Mouse (Mus musculus): ENCODE data around the gene Rb1. TPM values are rescaled to one million over a fixed set of nuclear protein-coding genes. Genes with fewer than 3 reads are reported as not detected.
A peak's percentile ranks its signal among the peaks of the same experiment; 100 is the strongest.

The Rb1 gene
- total and polyA plus RNA-seq, 2 experiments from 2014 or later, result 18.1 to 23.9 TPM

DNA sequence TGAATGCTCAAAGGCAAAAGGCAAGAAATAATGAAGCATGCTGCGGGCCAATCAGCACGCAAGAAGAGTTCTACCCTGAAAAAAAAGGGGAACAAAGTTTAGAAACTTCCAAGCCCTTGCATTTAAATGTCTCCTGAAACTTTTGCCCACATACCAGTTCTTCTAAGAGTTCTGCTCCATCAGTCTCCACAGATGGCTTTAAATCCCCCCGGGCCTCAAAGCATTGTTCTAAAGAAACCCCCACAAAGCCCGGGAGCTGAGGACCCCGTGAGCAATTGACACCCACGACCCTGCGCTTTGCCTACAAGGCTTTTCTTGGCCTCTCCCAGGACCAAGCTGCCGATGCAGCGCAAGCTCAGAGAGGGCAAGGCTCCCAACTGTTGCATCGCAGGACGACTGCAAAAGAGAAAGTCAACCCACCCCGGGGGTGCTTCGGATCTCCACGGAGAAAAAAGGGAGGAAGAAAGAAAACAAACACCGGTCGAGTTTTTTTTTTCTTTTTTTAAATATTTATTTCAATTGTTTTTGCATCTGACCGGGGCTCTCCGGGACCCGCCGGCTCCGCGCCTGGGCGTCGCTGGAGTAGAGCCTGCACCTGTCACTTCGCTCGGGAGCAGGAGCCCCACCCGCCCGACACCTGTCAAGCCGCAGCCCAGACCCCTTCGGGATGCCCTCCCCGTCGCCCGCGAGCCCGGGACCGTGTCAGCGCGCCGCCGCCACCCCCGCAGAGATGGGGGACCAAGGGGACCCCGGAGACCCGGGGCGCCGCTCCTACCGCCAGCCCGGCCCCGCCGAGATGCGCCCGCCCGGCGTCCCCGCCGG is 777 bp downstream of the Rb1 start:
- no peaks in the 10 kb centered on the region for H3K4me1 ChIP-seq (ENCODE audit: insufficient read depth, low read length)
- DNase-seq (ENCODE audit: low spot score), result peak; percentile 46
- H3K27me3 ChIP-seq (ENCODE audit: insufficient read depth, low read length), result no peaks in the 10 kb centered on the region
- H3K4me3 ChIP-seq (ENCODE audit: low read length), result peak overlapping the region; percentile 97
- H3K27ac ChIP-seq, result peak overlapping the region; percentile 94
- no peak for TF ChIP-seq CTCF (IDR thresholded peaks at IDR 0.05; ENCODE audit: low read depth)
- no peaks in the 10 kb centered on the region for H3K9me3 ChIP-seq (ENCODE audit: low read length)
- peak; percentile 59 for ATAC-seq
- 2% methylated on average over 53 of the region's 55 CpGs for WGBS
- H3K9ac ChIP-seq (replicated peaks; ENCODE audit: low read length), result peak overlapping the region; percentile 90
- no peaks in the 10 kb centered on the region for H3K36me3 ChIP-seq (ENCODE audit: insufficient read depth, low read length)
- H3K4me2 ChIP-seq (ENCODE audit: low read depth, low read length), result peak overlapping the region; percentile 77

DNA sequence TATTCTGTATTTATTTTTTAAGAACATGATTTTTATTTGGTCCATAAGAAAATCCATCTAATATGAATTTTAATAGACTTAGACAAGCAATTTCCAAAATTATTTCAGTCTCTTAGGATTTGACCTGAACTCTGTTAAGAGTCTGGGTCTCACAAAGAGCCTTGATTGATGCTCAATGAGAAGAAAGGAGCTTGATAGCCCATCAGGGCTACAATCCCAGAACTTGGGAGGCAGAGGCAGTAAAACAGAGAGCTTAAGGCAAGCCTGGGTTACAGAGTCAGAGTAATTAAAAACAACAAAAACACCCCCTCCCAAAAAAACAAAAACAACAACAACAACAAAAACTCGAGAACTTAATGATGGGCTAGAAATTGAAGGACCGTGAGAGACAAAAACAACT is 1.7 kb downstream of the Rb1 start:
- TF ChIP-seq CTCF (IDR thresholded peaks at IDR 0.05; ENCODE audit: low read depth), result no peak
- no peaks in the 10 kb centered on the region for H3K9me3 ChIP-seq (ENCODE audit: low read length)
- WGBS, result 47% methylated on average over 2 of the region's 2 CpGs
- no peak overlapping the region for H3K4me3 ChIP-seq (ENCODE audit: low read length)
- no peak overlapping the region for H3K27ac ChIP-seq
- DNase-seq (ENCODE audit: low spot score) (no peak), ATAC-seq (no peak)
- no peaks in the 10 kb centered on the region for H3K27me3 ChIP-seq (ENCODE audit: insufficient read depth, low read length)
- H3K36me3 ChIP-seq (ENCODE audit: insufficient read depth, low read length), result no peaks in the 10 kb centered on the region; the same call in 1 of the 2 replicates
- no peak overlapping the region for H3K9ac ChIP-seq (replicated peaks; ENCODE audit: low read length)
- H3K4me2 ChIP-seq (ENCODE audit: low read depth, low read length), result peak overlapping the region; percentile 77
- H3K4me1 ChIP-seq (ENCODE audit: insufficient read depth, low read length), result no peaks in the 10 kb centered on the region

DNA sequence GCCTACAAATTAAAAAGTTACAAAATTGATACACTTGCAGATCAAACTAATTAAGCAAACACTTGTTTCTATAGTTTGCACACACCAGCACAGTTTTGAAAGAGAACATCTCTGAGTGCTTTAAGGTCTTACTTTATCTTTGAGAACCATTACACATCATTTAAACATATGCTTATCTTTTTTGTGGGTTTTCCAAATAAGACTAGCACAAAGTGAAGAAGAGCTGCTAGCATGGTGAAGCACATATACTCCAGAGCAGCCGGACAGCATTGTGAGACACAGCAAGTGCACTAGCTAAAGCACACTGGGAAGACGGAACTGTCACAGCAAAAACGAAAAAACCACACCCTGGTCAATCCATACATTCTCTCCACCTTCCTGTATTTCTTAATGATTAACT is 3.5 kb downstream of the Rb1 start:
- DNase-seq (ENCODE audit: low spot score) (no peak), ATAC-seq (no peak)
- no peak for TF ChIP-seq CTCF (IDR thresholded peaks at IDR 0.05; ENCODE audit: low read depth)
- 83% methylated on average over 3 of the region's 3 CpGs for WGBS
- no peaks in the 10 kb centered on the region for H3K4me1 ChIP-seq (ENCODE audit: insufficient read depth, low read length)
- no peak overlapping the region for H3K9ac ChIP-seq (replicated peaks; ENCODE audit: low read length)
- no peak overlapping the region for H3K4me2 ChIP-seq (ENCODE audit: low read depth, low read length)
- H3K27ac ChIP-seq, result no peak overlapping the region
- H3K36me3 ChIP-seq (ENCODE audit: insufficient read depth, low read length), result no peaks in the 10 kb centered on the region; the same call in 1 of the 2 replicates
- H3K9me3 ChIP-seq (ENCODE audit: low read length), result no peaks in the 10 kb centered on the region
- no peak overlapping the region for H3K4me3 ChIP-seq (ENCODE audit: low read length)
- H3K27me3 ChIP-seq (ENCODE audit: insufficient read depth, low read length), result no peaks in the 10 kb centered on the region

DNA sequence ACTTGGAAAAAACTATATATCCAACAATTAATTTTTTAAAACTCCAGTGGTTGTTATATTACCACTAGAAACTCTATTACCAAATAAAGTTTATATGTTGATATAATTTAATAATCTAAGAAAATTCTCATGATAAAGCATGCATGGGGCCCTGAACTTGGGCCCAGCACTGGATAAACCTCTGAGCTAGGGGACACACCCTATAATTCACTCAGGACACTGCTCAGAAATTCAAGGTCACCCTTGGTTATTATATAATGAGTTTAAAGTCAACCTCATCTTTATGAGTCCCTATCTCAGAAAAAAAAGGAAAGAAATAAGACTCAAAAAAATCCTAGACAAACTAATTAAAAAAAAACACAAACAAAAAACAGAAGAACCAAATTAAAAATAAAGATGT is 8.7 kb downstream of the Rb1 start:
- no peak for TF ChIP-seq CTCF (IDR thresholded peaks at IDR 0.05; ENCODE audit: low read depth)

DNA sequence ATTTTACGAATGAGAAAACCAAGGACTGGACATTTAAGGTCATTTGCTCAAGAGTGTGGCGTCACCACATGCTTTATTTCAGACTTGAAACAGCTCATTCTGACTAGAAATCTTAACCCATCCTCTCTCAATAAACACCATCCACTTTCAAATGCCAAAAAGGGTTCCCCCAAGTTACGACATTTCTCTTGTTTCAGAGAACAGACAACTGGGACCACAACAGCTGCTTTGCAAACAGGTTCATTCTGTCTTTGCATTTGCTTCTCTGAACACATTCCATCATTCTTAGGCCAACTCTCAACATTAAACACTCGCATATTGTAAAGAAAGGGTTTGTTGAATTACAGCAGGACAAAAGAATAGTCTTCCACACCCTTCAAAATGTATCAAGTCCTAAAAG is 11.8 kb downstream of the Rb1 start:
- H3K4me3 ChIP-seq (ENCODE audit: low read length), result no peak overlapping the region
- no peak overlapping the region for H3K9ac ChIP-seq (replicated peaks; ENCODE audit: low read length)
- DNase-seq (ENCODE audit: low spot score), result no peak
- 77% methylated on average over 4 of the region's 4 CpGs for WGBS
- no peaks in the 10 kb centered on the region for H3K27me3 ChIP-seq (ENCODE audit: insufficient read depth, low read length)
- no peaks in the 10 kb centered on the region; the same call in 1 of the 2 replicates for H3K36me3 ChIP-seq (ENCODE audit: insufficient read depth, low read length)
- H3K4me2 ChIP-seq (ENCODE audit: low read depth, low read length), result no peak overlapping the region
- H3K27ac ChIP-seq, result no peak overlapping the region
- no peaks in the 10 kb centered on the region for H3K4me1 ChIP-seq (ENCODE audit: insufficient read depth, low read length)
- ATAC-seq, result no peak
- no peaks in the 10 kb centered on the region for H3K9me3 ChIP-seq (ENCODE audit: low read length)
- TF ChIP-seq CTCF (IDR thresholded peaks at IDR 0.05; ENCODE audit: low read depth), result no peak

More for the DNA sequence above, 8.7 kb downstream of the Rb1 start:
- no peaks in the 10 kb centered on the region for H3K9me3 ChIP-seq (ENCODE audit: low read length)
- no peaks in the 10 kb centered on the region for H3K4me1 ChIP-seq (ENCODE audit: insufficient read depth, low read length)
- H3K4me3 ChIP-seq (ENCODE audit: low read length), result no peak overlapping the region
- H3K27ac ChIP-seq, result no peak overlapping the region
- no peaks in the 10 kb centered on the region; the same call in 1 of the 2 replicates for H3K36me3 ChIP-seq (ENCODE audit: insufficient read depth, low read length)
- no peak for ATAC-seq
- H3K4me2 ChIP-seq (ENCODE audit: low read depth, low read length), result no peak overlapping the region
- no peak for DNase-seq (ENCODE audit: low spot score)
- H3K27me3 ChIP-seq (ENCODE audit: insufficient read depth, low read length), result no peaks in the 10 kb centered on the region
- no peak overlapping the region for H3K9ac ChIP-seq (replicated peaks; ENCODE audit: low read length)

DNA sequence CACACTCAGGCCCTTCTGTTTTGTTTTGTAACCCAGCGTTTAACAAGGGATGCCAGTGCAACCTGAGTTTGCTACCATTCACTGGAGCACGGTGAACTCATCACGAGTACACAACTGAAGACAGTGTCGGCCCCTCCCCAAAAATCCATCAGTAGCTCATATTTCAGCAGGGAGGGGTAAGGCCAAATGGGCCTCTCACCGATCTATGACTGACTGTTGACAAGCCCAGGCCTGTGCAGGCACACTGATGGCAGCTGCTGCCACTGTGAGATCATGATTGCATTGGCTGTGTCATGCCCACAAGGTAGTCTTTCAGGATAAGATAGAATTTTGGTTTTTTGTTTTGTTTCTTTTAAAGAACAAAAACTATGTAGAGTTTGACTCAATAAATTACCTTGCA is 12.2 kb downstream of the Rb1 start:
- no peak for TF ChIP-seq CTCF (IDR thresholded peaks at IDR 0.05; ENCODE audit: low read depth)
- H3K36me3 ChIP-seq (ENCODE audit: insufficient read depth, low read length), result no peaks in the 10 kb centered on the region
- no peak overlapping the region for H3K4me2 ChIP-seq (ENCODE audit: low read depth, low read length)
- H3K4me3 ChIP-seq (ENCODE audit: low read length), result no peak overlapping the region
- no peaks in the 10 kb centered on the region for H3K4me1 ChIP-seq (ENCODE audit: insufficient read depth, low read length)
- DNase-seq (ENCODE audit: low spot score) (no peak), ATAC-seq (no peak)
- H3K27ac ChIP-seq, result no peak overlapping the region
- H3K27me3 ChIP-seq (ENCODE audit: insufficient read depth, low read length), result no peaks in the 10 kb centered on the region
- WGBS, result 59% methylated on average over 5 of the region's 5 CpGs
- no peak overlapping the region for H3K9ac ChIP-seq (replicated peaks; ENCODE audit: low read length)
- H3K9me3 ChIP-seq (ENCODE audit: low read length), result no peaks in the 10 kb centered on the region

DNA sequence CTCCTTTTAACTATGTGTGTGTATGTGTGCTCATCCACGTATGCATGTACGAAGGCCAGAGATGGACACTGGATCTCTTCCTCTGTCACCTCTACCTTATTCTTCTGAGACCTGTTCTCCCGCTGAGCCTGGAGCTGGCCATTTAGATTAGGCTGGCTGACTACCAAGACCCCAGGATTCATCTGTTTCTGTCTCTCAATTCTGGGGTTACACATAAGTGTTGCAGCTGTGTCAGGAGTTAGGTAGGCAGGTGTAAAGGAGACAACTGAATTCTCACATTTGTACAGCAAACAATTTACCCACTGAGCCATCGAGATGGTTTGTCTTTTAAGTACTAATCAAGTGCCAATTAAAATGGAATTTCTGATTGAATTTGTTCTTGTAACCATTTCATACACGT is 12.7 kb downstream of the Rb1 start:
- no peak overlapping the region for H3K4me3 ChIP-seq (ENCODE audit: low read length)
- no peak for TF ChIP-seq CTCF (IDR thresholded peaks at IDR 0.05; ENCODE audit: low read depth)
- WGBS, result 83% methylated on average over 5 of the region's 5 CpGs
- H3K4me1 ChIP-seq (ENCODE audit: insufficient read depth, low read length), result no peaks in the 10 kb centered on the region
- no peak overlapping the region for H3K9ac ChIP-seq (replicated peaks; ENCODE audit: low read length)
- H3K9me3 ChIP-seq (ENCODE audit: low read length), result no peaks in the 10 kb centered on the region
- H3K27ac ChIP-seq, result no peak overlapping the region
- H3K36me3 ChIP-seq (ENCODE audit: insufficient read depth, low read length), result no peaks in the 10 kb centered on the region
- H3K4me2 ChIP-seq (ENCODE audit: low read depth, low read length), result no peak overlapping the region
- H3K27me3 ChIP-seq (ENCODE audit: insufficient read depth, low read length), result no peaks in the 10 kb centered on the region
- no peak for DNase-seq (ENCODE audit: low spot score)
- ATAC-seq, result no peak
